Mouse (Mus musculus) spleen, postnatal 36 days (tissue): ENCODE results near the gene Krt78.
"Not testable (repeated sequence)": the region's sequence is repeated elsewhere in the genome, so short reads cannot be mapped to it uniquely, and the experiment has no call there.

Experiments
- DNase-seq, 2 experiments: peaks; one replicate each; pipeline ENCODE4 v3.0.0; 2022; ENCODE audit warnings: low spot score in 2 of 2, mixed read lengths in 1 of 2

The Krt78 gene

GRCm38 (mm10) chr15:101954187-101954586 lies at the start of gene Krt78:
Gene Krt78, minus strand, starts transcription at chr15:101954287.
- no peak for DNase-seq

DNA sequence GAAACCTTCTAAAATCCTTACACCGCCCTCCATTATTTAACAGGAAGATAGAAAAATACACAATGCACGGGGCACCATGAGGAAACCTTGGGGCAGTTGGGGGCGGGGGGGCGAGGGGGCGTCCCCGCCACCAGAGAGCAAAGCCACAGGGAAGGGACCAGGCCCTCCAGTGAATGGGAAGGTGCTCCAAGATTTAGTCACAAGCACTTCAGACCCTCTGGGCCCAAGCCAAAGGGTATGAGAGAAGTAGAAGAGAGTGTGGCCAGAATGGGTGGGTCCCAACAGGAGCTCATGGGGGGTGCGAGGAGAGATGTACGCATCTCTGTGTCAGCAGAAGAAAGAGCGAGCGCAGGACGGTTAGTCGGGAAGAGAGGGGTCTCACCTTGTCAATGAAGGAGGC lies 49.4 kb upstream of the Krt78 start:
- DNase-seq = no peak

DNA sequence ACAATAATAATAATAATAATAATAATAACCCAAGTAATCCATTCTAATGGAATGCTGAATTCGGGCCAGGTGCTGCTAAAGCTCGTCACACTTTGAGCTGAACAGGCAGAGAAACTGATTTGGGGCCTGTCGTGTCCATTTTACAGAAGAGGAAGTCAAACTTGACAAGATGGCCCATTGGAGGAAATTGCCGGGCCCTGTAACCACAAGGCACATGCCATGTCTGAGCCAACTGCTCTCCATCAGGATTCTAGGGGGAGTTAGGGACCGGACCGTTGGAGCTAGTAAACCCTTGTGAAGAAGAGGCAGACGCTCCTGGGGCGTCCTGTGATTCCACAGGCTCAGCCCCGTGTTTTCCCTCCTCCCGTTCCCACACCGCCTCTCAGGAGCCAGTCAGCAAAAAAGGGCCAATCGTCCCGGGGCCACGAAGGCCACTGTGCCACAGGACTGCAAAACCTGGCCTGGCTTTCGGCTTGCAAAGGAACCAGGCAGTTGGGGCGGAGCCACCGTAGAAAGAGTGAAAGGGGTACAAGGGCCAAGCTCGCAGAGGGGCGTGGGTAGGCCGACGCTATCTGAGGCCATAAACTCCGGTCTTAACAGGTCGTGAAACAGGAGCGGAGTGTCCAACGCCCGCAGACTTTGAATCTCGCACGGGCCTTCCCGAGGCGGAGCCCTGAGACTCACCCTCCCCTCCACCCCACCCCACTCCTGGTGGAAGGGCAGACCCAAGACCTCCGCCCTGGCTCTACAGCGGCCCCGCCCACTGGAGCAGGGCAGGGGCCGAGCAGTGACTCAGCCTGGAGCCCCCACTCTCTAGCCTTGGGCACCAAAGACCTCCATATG lies 48.8 kb upstream of the Krt78 start:
- DNase-seq = no peak

GRCm38 (mm10) chr15:101999676-102000335 lies 45.7 kb upstream of the Krt78 start:
- no peak for DNase-seq

GRCm38 (mm10) chr15:101999156-101999555 lies 45.1 kb upstream of the Krt78 start:
- DNase-seq = no peak

GRCm38 (mm10) chr15:101996450-101997078 lies 42.5 kb upstream of the Krt78 start:
- DNase-seq = not testable (repeated sequence)

- DNase-seq = no peak
Observed at GRCm38 (mm10) chr15:101995484-101996236, 41.6 kb upstream of the Krt78 start.

DNA sequence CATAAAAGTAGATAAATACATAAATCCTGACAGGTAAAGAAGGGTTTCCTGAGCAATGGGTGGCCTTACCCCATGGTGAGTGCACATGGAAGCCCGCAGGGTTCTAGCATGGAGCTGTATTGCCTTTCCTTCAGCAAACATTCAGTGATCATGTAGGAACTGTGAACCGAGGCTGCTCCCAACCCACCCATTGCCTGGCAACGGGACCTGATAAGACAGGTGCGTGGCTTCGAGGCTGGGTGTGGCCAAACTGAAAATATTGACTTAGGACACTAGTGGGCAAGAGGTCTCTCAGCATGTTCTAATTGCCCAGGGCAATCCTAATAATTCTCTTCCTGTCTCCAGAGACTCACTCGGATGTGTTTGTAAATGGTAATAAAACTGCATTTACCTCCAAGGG lies 40.3 kb upstream of the Krt78 start:
- DNase-seq = no peak

- no peak for DNase-seq
Observed at GRCm38 (mm10) chr15:101990946-101991345, 36.9 kb upstream of the Krt78 start.

GRCm38 (mm10) chr15:101988714-101989113 lies 34.6 kb upstream of the Krt78 start:
- DNase-seq = no peak

DNA sequence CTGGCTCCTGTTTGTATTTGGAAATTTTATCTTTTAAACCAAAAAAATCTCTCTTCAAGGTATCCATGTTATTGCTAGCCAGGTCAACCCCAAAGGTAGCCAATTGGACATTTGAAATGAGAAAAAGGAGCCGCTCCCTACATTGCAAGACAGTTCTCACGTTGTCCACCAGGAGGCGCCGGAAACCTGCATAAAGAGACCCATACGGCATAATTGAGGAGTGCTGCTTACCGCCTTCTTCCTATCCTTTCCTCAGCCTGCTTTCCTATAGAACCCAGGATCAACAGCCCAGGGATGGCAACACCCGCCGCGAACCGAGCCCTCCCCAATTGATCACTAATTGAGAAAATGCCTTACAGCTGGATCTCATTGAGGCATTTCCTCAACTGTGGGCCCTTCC lies 34.0 kb upstream of the Krt78 start:
- DNase-seq = peak; percentile 56 to 68

- no peak for DNase-seq
Observed at GRCm38 (mm10) chr15:101984746-101985145, 30.7 kb upstream of the Krt78 start.

- peak; percentile 61 to 79 for DNase-seq
Observed at GRCm38 (mm10) chr15:101983949-101984601, 30.0 kb upstream of the Krt78 start.

GRCm38 (mm10) chr15:101983315-101983948 lies 29.3 kb upstream of the Krt78 start:
- DNase-seq = no peak

DNA sequence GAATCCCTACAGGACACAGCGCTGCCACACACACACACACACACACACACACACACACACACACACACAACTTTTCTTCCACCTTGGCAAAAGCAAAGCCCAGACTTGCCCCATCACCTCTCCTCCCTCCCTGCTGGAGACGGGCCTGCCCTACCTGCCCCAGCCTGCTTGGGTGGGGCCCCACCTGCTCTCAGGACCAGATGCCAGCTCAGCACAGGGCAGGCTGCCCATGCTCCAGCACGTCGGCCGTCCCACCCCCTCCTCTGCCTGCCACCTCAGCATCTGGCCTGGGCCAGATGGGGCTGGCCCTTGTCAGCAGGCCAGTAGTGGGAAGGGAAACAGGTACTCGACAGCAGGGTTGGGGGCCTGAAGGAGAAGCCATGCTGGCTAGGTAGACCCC lies 26.8 kb upstream of the Krt78 start:
- DNase-seq = no peak

GRCm38 (mm10) chr15:101977043-101977726 lies 23.1 kb upstream of the Krt78 start:
- DNase-seq = peak; percentile 74 to 84

GRCm38 (mm10) chr15:101976641-101977040 lies 22.6 kb upstream of the Krt78 start:
- no peak for DNase-seq

DNA sequence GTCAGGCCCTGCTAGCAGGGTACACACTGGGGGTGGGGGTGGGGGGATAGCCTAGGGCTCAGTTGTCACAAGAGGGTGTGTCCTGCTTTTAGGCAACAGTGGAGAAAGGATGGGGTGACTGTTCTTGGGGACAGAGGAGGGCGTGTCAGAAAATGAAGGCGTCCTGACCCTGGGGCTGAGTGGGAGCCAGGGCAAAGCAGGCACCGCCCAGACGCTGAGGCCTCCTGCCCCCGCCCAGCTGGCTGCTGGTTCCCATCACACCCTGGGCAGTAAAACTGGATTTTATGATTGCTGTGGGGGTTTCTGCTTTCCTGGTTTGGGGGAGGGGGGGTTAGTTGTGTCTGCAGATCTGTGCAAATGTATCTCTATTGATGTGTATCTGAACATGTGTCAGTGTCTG lies 21.9 kb upstream of the Krt78 start:
- peak; percentile 40 to 59 for DNase-seq

DNA sequence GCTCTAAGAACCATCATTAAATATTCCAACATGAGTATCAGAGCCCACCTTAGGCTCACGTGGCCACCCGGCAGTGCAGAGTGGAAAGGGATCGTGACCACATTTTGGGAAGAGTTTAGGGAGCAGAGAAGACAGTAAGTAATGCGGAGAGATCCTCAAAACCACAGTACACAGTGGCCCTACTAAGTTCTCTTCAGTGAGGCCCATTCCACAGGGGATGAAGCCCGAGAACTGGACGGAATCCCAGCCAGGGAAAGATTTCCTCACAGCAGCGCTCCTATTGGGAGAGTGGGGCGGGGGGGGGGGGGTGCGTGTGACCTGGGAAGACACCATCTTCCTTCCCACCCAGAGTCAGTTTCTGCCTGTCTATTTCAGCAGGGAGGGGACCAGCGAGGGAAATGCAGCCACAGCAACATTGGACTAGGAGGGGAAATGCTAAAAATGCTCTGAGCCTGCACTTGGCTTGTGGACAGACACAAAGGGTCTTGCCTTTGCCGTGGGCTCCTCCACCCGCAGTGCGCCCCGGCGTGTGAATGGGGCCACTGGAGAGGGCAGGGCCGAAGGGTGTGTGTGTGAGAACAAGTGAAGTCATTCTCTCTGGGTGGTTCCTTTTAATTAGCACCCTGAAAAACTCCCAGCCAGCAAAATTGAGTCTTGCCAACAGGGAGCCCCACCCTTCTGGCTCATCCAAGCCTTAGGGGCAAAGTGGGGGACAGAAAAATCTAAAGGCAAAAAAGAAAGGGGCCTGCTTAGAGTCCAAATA lies 20.2 kb upstream of the Krt78 start:
- no peak for DNase-seq
